Mouse (Mus musculus): ENCODE measurements around the gene Wfdc6a.
A peak's percentile ranks its signal among the peaks of the same experiment; 100 is the strongest.
"Not testable (repeated sequence)": the region's sequence is repeated elsewhere in the genome, so short reads cannot be mapped to it uniquely, and the experiment has no call there.

Wfdc6a gene

DNA sequence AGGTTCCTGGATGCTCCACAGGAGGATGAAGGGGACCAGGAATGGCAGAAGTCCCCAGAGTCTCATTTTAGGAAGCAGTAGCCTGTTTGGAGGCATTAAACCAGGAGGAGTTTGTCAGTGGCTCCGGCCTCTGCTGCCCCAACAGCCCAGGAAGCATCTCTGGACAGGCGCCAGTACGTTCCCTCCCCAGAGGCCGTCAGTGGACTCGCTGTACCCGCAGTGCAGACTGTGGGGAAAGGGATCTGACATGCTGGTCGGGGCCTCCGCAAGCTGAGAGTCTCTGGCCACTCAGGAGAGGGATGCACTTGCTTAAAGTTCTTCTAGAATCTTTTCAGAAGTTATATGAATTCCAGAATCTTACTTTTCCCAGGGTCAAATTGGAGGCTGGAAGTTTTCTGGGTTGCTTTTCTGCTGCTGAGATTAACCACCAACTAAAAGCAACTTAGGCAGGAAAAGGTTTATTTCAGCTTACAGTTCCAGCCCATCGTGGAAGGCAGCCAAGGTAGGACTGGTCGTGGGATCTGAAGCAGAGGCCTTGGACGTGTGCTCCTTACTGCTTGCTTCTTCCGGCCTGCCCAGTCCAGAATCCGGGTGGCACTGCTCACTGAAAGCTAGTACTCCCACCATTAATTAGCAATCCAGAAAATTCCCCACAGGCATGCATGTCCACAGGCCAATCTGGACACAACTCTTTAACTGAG is at the start of gene Wfdc6a:
TSS of gene Wfdc6a (minus strand) at position 423 of the 701 bp plus-strand sequence.
- DNase-seq (ENCODE audit: extremely low read depth, low read depth) = not testable (repeated sequence)

DNA sequence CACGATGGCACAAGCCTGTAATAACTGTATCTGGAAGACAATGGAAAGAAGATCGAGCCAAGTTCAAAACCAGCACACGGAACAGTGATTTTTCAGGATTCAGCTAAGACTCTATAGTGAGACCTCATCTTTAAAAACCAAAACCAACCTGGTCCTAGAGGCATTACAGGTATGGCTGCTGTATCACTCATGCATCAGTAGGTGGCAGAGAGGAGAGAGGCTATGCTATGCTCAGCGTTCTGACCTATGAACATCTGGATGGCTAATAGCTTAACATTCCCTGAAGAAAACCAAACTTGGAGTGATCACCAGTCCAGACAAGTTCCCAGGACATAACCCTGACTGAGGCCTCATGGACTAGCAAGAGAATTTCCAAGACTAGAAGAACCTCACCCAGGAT is 36.5 kb upstream of the Wfdc6a start:
- DNase-seq (ENCODE audit: extremely low read depth, low read depth) = no peak

DNA sequence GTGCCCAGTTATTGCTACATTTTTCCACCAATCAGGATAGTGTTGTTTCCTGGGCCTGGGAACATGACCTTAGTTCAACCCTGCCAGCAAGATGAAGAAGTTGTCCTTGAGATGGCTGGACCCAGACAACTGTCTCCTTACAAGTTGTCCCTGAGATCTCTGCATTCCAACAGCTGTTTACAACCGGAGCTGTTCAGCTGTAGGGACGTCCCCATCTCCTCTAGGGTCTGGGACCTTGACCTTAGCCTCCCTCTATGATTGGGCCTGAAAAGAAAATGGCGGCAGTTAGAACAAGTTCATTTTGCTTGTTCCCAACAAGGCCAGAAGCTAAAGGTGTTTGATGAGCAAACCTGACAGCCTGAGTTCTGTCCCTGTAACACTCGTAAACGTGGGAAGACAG is 33.8 kb upstream of the Wfdc6a start:
- DNase-seq (ENCODE audit: extremely low read depth, low read depth) = no peak

DNA sequence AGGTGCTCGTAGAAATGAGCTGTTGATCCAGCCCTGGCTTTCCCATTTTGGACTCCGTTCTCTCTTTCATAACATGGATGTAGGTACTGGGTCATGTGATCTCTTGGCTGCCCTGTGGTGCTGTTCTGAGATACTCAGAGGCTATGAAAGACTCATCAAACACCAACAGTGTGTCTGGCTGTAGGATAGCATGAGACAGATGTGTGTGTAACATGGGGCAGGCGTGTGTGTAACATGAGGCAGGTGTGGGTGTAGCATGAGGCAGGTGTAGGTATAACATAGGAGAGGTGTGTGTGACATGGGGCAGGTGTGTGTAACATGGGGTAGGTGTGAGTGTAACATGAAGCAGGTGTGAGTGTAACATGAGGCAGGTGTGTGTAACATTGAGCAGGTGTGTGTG is 30.1 kb upstream of the Wfdc6a start:
- DNase-seq (ENCODE audit: extremely low read depth, low read depth) = no peak

DNA sequence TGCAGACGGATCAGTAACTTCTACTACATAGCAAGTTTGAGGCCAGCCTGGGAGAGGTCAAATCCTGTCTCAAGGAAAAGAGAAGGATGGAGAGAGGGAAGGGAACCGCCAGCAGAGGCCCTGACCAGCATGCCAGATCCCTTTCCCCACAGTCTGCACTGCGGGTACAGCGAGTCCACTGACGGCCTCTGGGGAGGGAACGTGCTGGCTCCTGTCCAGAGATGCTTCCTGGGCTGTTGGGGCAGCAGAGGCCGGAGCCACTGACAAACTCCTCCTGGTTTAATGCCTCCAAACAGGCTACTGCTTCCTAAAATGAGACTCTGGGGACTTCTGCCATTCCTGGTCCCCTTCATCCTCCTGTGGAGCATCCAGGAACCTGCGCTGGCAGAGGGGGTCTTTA is 28.2 kb upstream of the Wfdc6a start, which contains the start of the genes Wfdc6b and Wfdc8:
TSS of gene Wfdc6b (plus strand) at position 52 of the 400 bp plus-strand sequence.
TSS of gene Wfdc8 (minus strand) at position 156 of the 400 bp plus-strand sequence.
- DNase-seq (ENCODE audit: extremely low read depth, low read depth) = not testable (repeated sequence)

DNA sequence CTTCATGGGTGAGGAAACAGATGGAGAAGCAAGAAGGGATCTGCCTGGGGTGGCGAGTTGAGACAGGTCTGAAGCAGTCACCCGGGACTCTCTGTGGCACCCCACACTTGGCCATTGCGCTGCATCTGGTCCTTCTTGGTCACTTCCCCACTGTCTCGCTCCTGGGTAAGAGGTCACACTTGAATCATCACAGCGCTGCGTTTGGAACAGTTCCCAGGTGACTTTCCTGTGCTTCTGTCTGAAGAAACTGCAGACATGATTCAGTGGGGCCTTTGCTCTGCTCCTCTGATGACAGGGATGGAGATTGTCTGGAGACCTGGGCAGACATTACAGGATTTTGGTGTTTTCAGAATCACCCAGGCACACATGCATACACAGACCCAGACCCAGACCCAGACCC is 23.5 kb upstream of the Wfdc6a start:
- DNase-seq (ENCODE audit: extremely low read depth, low read depth) = no peak

DNA sequence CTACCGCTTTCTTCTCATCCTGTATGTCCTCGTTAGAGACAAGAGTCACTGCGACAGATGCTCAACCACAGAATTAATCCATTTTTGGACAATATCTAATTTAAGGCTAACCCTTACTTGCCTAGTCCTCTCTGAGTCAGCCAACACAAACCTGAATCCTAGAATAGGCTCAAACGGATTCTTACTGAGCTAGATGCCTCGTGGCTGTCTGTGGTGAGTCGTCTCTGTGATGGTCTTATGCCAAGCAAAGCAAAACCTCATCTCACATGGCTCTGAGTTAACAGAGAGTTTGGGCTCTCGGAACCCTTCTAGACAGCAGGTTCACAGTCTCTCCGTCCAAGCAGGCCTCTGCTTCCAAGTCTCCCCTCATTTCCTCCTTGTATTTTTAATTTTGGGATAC is 19.2 kb upstream of the Wfdc6a start:
- no peak for DNase-seq (ENCODE audit: extremely low read depth, low read depth)

DNA sequence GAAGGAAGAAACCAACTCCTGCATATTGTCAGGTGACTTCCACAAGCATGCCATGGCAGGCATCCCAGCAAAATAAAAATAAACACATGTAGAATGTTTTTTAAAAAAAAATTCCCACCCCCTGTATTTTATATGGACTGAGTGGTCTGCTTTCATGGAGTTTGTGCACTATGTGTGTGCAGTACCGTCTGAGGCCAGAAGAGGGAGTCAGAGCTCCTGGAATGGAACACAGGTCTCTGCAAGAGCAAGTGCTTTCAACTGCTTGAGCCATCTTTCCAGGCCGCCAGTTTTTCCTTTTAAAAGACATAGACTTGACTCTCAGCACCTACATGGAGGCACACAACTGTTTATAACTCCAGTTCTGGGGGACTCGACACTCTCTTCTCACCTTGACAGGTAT is 18.2 kb upstream of the Wfdc6a start:
- no peak for DNase-seq (ENCODE audit: extremely low read depth, low read depth)

DNA sequence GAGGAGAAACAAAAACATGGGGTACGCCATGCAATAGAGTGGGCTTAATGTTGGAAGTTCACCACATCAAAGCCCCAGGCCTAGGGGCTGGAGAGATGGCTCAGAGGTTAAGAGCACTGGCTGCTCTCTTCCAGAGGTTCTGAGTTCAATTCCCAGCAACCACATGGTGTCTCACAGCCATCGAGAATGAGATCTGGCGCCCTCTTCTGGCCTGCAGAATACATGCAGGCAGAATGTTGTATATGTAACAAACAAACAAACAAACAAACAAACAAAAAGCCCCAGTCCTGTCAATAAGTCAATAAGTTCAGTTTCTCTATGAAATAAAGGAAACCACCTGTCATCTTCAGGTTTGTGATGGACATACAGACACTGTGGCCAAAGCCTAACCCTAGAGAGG is 14.9 kb upstream of the Wfdc6a start:
- no peak for DNase-seq (ENCODE audit: extremely low read depth, low read depth)

DNA sequence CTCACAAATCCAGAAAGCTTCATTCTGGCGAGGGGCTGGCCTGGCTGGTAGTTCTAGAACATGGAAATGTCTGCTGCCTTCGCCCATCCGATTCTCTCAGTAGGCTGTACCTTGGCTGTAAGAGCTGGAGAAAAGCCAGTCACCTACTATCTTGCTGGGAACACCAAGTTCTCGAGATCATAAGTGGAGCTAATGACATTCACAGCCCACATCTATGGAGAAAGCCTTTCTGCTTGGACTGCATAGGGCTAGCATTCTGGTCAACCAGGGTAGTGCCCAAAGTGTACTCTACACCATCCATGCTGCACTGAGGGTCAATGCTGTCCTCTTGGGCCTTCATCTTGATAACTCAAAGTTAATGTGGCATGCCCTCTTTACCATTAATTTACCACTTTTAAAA is 8.2 kb upstream of the Wfdc6a start, which contains the start of gene Eppin:
TSS of gene Eppin (minus strand) at position 101 of the 400 bp plus-strand sequence.
- no peak for DNase-seq (ENCODE audit: extremely low read depth, low read depth)

DNA sequence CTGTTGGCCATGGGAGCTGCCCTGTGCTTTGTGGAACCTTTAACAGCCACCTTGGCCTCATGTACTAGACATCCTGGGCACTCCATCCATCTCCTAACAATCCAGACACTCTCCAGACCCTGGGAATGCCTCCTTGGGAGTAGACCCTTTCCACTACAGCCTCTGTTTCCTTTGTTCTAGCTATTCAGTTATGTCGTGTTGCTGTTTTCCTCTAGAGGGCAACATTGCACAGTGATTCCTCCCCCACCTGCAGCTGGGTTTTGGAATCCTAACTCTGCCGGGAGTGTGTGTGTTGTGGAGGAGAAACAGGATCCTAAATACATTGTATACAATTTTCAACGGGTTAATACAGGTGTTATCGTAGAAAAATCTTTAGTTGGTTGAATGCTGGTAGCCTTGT is 6.8 kb upstream of the Wfdc6a start:
- DNase-seq (ENCODE audit: extremely low read depth, low read depth) = peak; percentile 9

DNA sequence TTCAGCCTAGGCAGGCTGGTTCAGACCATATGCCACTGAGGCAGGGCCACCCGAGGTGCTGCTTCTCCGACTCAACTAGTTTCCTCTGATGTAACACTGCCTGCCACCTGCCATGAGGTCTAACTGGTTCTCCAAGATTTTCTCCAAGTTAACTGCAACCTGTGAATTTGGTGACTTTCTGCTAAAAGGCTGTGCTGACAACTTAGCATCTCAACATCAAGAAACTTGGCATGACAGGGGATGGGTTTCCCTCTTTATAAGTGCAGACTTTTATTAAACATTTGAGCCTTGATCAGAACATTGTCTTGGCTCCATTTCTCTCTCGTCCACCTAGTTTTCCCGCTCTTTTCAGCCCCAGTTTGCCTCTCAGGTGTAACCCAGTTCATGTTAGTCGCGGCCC is 11.9 kb downstream of the Wfdc6a start, which contains the start of gene Spint3:
TSS of gene Spint3 (minus strand) at position 101 of the 400 bp plus-strand sequence.
- not testable (repeated sequence) for DNase-seq (ENCODE audit: extremely low read depth, low read depth)

DNA sequence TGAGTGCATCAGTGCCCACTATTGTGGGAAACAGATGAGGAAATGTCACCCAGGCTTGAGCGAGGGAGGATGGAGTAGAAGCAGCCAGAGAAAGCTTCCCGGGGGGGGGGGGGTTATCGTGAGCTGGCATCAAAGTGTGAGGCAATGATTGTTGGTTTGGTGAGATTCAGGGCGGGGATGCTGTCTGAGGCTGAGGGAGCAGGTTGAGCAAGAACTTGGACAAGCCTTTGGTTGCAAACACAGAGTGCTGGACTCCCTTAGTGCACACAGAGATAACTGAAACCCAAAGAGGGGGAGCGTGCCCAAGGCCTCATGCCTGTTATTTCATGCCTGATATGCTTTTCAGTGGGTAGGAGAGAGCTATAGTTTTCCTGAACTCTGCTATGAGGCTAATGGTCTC is 17.8 kb downstream of the Wfdc6a start:
- no peak for DNase-seq (ENCODE audit: extremely low read depth, low read depth)

DNA sequence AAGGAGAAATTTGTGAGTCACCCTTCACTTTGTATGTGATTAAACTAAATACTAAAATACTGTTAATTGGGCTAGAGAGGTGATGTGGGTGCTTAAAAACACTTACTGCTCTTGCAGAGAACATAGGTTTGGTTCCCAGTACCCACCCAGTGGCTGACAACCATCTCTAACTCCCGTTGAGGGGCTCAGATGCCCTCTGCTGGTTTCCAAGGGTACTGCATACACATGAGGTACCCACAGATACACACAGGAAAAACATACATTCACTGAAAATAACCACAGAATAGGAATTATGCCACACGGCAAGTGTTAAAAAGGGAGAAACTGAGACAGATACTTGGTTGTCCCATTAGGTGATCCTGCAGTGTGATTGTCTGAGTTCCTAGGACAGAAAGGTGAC is 18.2 kb downstream of the Wfdc6a start:
- no peak for DNase-seq (ENCODE audit: extremely low read depth, low read depth)

DNA sequence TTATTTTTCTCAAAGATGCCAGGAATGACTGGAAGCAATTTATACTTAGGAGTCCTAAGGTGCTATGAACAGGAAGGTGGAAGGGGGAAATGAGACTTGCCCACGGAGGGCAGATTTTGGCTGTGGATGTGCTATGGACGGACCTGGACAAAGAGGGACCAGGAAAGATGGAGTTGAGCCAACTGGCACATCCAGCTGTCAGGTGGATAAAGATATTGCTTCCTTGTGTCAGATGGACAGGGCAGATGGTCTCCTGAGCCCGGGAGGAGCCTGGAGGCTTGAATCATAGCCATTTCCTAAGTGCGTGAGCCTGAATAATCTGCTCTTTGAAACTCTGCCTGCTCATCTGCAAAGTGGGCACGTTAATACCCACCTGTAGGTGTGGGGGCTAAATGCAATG is 20.9 kb downstream of the Wfdc6a start:
- DNase-seq (ENCODE audit: extremely low read depth, low read depth) = no peak

DNA sequence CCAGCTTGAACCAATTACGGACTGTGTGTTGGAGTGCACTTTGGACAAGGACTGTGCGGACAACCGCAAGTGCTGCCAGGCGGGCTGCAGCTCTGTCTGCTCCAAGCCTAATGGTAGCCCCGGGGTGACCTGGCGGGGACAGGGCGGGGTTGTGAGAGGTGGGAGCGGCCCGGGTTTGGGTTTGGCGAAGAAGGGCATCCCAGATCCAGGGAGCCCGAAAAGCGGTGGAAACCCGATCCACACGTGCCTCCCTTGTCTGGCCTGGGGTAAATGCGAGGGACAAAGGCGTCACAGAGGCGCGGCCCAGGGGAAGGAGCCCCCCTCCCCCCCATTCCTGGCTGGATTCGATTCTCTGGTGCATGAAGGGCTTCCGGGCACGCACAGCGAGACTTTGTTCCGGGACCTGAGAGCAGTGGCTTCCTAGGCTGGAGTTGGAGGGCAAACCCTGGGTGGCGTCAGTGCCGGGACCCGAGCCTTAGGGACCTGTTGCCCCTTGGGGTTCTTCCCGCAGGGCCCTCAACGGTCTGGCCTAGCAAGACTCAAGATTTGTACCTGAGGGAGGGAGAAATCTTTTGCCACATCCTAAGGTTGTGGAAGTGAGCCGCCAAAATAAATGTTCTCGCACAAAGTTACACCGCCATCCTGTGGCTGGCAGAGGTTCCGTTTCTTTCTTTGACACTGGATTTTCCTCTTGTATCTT is 21.8 kb downstream of the Wfdc6a start:
- DNase-seq (ENCODE audit: extremely low read depth, low read depth) = no peak

DNA sequence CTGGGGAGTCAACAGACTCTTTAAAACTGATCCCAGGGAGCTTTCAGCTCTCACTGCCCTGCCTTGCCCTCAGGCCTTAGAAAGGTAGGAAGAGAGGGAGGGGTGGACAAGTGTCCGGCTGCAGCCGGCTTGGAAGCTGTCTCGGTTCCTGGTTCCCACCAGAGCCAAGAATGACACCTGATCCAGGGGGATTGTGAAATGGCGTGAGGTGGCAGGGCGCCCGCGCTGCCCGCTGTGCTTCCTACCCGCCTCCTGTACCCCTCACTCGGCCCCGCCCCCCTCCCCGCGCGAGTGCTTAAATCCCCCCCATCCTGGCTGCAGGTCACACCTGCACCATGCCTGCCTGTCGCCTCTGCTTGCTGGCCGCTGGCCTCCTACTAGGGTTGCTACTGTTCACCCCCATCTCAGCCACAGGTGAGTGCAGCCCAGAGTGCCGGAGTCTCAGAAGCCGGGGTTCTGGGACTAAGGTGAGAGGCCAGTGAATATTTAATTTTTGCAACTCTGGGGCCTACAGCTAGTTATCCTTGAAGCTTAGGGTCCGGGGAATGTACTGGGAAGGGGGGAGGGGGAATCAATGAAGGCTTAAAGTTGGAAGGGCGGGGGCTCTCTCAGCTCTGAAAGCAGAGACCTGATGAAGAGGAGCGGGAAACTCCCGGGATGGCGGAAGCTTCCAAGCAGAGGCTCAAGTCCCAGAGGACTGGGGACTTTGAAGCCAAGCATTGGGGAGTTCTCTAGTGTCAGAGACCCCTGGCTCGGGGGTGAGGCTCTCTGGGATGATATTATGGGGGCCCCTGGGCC is 22.7 kb downstream of the Wfdc6a start, which contains the start of gene Wfdc2:
TSS of gene Wfdc2 (plus strand) at position 23 of the 798 bp plus-strand sequence.
- DNase-seq (ENCODE audit: extremely low read depth, low read depth) = no peak

DNA sequence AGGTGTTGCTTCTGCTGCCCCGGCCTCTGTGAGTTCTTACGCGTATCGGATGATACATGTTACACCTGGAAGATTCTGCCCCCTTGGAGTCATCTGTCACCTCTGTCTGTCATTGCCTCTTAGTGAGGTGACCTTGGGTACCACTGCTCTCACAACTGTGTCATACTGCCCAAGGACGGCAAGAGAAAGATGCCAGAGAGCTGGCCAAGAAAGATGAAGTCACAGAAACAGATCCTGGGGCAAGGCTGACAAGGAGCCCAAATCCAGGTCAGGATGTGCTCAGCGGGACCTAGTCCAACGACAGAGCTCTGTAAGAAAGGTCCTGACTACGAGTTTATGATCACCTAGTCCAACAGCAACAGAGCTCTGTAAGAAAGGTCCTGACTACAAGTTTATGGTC is 25.1 kb downstream of the Wfdc6a start:
- no peak for DNase-seq (ENCODE audit: extremely low read depth, low read depth)

DNA sequence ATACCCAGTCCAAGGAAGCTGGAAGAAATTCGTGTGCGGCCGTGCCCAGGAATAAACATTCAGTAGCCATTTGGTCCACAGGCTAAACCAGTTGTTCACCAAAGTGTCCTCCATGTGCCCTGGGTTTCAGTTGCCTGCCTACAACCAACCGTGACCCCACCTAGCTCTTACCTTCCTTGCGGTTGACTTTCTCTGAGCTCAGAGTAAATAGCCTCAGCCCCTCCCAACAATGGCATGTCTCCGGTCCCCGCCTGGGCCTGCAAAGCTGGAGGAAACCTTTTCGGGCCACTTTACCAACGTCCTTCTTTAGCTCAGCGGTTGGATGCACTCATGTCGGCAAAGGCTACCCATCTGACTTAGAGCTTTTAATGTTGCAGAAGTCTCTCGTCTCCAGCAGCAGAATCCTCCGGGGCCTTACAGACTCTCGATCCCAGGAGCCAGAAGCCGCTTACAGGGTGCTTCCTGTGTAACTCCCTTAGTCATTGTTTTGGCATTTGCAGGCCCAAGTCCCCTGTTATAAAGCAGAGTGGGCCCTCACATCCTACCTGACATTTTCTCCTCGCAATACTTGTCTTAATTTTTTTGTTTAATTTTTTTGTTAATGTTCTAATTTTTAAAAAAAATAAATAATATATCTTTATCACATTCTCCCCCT is 26.1 kb downstream of the Wfdc6a start:
- DNase-seq (ENCODE audit: extremely low read depth, low read depth) = no peak

DNA sequence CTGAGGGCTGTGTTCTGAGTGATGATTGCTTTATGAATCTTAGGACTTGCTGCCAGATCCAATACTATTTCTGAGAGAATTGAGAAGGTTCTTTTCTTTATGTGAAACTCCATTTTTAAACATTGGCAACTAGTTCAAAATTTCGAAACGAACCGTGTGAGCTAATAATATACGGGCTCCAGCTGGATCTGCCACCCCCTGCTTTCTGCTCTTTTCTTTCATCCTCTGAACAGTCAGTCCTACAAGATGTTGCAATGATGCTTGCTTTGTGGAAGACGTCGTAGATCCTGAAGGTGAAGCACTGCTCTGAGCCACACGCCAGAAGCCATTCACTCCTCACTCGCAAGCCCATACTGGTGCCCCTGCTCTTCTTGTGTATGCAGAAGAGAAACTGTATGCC is 26.8 kb downstream of the Wfdc6a start:
- no peak for DNase-seq (ENCODE audit: extremely low read depth, low read depth)

DNA sequence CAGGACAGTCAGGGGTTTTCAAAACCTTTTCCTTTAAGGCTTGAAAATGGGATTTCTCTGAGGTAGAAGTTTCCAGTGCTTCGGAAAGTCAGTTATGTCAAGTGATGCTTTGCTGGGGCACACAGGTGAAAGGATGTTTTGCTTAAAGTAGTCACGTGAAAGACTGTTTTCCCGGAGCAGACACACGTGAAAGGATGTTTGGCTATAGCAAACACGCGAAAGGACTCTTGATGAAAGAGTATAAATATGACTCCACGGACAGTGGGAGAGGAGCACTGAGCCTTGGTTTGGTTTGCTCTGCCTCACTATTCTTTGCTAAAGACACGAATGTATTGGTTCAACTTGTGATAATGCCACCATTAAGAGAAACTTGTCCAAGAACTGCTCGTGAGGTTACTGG is 33.7 kb downstream of the Wfdc6a start:
- DNase-seq (ENCODE audit: extremely low read depth, low read depth) = no peak
